Mouse (Mus musculus) cortical plate, adult 2 months (tissue): ENCODE results near the gene Emc10.

ENCODE experiments used
- CTCF ChIP-seq: fragments of 200-500 bp; IDR thresholded peaks from 2 replicates; pipeline ENCODE4 v1.5.1; 2011; ENCODE audit warnings: mild to moderate bottlenecking, control low read depth, low read length; ENCODE audit not compliant: insufficient read depth; ENCODE audit errors: extremely low read depth
- POLR2A ChIP-seq: fragments of 200-500 bp; IDR thresholded peaks from 2 replicates; pipeline ENCODE4 v1.6.1; 2011; ENCODE audit warnings: mild to moderate bottlenecking, low read length, control low read depth; ENCODE audit not compliant: insufficient read depth; ENCODE audit errors: extremely low read depth

DNA sequence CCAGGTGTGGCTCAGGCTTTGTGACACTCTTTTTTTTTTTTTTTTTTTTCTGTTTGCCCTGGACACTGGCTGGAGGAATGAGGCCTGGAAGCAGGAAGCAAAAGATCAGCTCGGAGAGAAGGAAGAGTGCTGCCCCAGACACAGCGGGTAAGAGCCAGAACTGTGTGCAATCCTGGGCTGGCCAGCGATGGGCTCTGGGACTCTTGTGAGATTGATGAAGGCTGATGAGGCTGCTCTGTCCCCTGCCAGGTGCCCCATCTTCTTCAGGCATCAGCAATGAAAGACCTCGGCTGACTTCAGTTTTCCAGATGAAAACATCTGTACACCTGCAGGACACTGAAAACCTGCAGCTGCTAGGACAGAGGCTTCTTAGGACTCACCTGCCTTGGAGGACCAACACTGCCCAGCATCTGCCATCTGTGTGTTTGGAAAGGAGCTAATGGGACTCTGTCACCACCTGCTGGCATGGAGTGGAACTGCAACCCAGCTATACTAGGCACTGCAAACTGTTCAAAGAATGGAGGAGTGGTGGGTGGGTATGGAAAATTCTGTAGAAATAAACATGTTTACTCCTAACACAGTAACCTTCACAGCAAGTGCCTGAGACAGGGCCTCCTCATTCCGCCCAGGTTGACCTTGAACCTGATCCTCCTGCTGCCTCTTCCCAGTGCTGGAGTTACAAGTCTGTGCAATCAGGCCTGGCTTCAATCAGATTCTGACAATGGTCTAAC is 11.3 kb downstream of the Emc10 start:
- peak; percentile 99 for TF ChIP-seq CTCF
- TF ChIP-seq POLR2A: no peak
